Mouse (Mus musculus) T-cell, adult 2 months (primary cell): ENCODE measurements around the gene Dcst1.

Experiments used
- DNase-seq: peaks from one replicate; pipeline ENCODE4 v3.0.0; 2022; ENCODE audit warnings: low spot score

Gene Dcst1

DNA sequence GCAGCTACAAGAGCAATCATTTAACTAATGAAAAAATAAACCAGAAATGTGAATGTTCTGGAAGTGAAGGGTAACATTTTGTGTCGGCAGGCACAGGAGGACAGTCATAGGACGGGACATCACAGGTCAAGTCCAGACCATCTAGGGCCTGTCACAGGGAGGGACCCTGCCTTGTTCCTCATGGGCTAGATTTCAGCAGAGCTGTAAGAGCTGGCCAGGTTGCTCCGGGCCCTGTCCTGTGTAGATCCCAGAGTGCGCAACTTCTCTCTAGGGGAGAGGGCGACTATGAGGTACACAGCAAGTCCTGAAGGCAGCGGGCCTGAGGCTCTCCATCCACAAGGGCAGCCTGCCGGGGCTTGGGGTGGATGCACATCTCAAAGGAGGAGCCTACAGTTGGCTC, 3.4 kb downstream of the Dcst1 start, which contains the start of gene Dcst2:
Gene Dcst2 (plus strand): TSS at position 301 of the 400 bp plus-strand sequence.
- no peak for DNase-seq

DNA sequence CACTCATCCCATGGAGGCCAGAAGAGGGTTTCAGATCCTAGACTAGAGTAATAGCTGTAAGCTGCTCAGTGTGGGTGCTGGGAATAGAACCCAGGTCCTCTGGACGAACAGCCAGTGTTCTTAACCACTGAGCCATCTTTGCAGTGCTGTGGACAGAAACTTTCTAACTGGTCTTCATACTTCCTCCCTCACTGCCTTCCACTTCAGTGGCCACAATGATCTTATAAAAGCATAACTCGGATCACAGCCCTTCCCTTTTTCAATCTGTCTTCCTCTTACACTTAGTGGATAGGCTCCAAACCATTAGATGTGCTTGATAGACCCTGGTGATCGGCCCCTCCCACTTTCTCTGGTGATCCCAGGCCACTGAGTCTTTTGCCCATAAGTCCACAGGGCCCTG, 4.8 kb downstream of the Dcst1 start:
- no peak for DNase-seq

DNA sequence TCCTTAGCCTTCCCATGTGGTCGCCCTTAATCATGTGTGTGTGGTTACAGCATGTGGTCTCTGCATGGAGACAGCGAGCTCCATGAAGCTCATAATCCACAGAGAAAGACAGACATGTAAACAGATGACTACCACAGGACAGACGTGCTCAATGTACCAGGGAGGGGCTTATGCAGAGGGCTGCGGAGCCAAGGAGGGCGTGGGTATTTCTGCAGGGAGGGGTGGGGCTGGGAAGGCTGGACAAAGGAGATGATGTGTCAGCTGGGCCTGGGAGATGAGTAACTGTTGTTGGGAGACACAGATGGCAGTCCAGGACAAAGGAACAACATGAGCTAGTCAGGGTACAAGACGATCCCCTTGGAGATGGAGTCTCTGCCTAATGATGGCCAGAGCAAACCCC, 5.4 kb downstream of the Dcst1 start:
- DNase-seq = no peak

DNA sequence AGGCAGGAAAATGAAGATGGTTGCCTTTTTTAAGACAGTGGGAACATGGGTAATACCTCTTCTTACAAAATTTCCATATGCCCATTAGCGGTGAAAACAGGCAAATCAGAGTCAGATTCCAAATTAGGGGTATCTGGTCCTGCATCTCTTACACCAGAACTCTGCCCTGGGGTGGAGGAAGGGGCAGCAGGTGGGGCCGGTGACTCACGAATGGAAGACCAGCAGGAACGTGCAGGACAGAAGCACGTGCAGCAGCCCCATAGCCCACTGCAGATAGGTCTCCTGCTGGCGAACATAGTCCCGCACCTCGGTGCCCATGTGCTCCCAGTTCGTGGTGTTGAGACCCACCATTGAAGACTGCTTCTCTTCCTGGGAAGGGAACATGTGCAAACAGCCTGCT, 9.0 kb downstream of the Dcst1 start:
- DNase-seq = no peak

DNA sequence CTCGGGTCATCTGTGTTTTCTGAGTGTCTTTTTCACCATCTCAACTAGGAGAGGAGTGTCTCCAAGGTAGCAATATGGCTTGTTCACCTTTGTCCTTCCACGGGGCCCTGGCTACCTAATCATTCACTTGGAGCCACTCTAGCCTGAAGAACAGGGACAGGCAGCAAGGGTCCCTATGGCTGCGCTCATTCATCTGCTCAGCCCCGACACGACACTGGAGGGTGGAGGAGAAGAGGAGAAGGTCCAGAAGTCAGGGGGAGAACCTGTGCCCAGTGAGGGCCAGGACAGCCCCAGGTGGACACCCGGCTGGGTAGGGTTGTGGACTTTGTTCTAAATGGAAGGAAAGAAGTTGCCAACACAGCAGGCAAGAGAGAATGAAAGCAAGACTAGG, 9.5 kb downstream of the Dcst1 start:
- no peak for DNase-seq

DNA sequence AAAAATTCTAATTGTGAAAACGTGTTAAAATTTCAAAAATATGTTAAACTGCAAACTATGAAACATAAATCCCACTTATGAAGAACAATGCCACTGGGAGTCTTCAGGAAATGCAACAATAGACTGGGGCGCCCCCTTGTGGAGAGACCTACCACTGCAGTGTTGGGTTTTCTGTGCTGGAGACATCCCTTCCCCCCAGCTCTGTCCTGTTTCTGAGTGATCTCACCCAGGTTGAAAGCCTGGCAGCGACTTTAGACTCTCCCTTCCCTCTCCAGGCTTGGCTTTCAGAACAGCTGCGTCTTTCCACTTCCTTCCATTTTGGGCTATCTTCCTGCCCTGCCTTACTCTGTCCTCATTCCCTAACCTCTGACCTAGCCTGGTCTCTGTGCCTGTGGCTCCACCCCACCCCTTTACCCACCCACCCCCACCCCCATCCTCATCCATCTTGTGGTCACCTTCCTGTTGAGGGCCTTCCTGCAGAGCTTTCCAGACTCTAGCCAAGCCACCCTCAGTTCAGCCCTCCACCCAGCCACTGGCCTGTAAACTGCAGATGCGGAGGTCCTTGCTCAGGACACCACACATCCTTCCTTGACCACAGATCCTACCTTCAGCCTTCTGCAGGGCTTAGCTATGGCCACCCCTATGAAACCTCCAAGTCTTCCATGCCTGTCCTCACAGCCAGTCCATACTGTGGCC, 10.1 kb downstream of the Dcst1 start:
- peak; percentile 82 for DNase-seq

DNA sequence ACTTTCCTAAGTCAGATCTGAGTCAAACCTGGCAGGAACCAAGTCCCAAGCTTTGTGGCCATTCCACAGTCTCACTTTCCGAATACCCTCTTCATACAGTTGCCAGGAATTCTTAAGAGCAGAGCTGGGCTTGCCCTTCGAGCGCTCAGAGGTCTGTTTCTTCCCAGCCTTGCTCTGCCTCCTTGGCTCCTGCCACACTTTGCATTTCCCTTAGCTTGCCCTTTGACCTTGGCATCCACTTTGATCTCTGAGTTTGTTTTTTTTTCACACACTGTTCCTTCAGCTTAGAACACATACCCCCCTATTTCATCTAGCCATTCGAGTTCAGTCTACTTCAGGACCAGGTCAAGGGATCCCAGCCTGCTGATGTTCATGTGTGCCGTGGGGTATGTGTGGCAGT, 13.8 kb downstream of the Dcst1 start:
- no peak for DNase-seq

DNA sequence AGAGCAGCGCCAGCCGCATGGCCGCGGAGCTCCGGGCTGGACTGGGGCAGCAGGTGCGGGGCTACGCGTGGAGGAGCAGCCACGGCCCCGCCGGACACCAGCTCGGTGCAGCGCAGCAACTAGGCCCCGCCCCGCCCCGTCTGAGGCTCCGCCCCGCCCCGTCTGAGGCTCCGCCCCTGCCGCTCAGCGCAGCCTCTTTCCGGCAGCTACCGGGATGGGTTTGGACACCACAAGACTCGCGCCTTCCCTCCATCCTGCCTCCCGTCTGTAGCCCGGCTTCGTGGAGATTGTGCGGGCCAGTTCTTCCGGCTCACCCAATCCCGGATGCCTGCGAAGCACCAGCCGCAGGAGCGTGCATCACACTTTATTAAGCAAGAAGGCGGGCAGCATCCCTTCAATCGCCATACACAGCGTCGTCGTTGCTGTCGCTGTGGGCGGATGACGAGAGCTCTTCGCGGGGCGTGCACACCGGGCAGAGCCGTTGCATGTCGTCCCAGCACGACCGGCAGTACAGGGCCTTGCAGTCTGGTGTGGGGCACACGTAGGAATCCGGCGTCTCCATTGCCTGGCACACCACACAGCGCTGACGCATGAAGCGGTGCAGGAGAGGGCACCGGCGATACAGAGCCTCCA, 15.1 kb downstream of the Dcst1 start, which contains the start of gene Adam15:
Gene Adam15 (minus strand): TSS at position 128 of the 633 bp plus-strand sequence.
- peak; percentile 85 for DNase-seq

DNA sequence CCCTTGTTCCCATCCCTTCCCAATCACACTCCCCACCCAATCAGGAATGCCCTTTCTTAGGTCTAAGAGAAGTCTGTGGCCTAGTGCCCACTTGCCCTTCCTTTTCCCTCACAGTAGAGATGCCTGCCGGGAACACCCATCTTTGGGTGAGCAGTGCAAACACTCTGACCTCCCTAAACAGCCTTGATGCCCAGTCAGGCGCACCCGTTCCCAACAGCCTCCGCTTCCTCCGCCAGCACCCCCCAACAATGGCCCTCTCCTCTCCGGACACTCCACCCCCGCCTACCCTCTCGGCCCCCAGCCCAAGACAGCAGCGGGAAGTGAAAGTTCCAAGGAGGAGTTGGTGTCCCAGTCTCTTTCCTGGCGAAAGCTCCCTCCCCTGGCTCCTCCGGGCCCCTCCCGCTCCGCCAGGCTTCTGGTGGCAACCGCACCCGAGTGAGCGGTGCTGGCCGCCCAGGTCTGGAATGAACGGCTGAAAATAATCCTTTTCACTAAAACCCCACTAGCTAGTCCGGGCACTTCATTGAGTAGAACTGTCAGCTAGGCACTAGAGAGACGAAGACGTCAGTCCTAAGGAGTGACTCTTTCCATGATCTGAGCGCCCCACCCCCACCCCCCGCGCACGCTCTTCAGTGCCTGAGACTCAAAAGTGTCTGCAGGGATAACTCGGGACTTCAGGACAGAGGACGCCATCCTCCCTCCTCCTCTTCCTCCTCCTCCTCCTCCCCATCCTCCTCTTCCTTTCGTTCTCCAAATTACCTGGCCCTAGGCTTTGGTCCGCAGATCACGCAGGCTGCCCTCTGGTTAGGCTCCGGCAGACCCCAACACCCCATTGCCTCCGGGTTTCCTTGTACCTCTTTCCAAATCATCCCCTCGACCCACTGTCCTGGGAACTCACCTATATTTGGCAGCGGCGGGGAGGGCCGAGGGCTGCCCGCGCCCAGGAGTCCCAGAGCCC, 15.9 kb downstream of the Dcst1 start:
- DNase-seq = no peak

DNA sequence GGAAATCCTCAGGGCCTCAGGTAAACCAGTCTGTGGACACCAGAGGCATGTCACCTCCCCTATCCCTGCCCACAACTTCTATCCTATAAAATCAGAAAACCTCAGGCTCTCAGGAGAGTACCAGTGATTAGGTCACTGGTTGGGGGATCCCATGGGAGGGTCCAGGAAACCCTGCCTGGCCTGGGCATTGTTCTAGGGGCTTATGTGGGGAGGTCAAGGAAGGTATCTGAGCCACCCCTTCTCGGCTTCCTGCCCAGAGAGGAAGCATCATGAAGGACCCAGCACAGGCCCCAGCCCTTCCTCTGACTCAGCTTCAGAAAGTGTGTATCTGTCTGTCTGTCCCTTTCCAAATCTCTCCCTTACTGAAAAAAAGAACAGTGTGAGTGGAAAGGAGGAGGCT, 17.1 kb downstream of the Dcst1 start:
- no peak for DNase-seq

DNA sequence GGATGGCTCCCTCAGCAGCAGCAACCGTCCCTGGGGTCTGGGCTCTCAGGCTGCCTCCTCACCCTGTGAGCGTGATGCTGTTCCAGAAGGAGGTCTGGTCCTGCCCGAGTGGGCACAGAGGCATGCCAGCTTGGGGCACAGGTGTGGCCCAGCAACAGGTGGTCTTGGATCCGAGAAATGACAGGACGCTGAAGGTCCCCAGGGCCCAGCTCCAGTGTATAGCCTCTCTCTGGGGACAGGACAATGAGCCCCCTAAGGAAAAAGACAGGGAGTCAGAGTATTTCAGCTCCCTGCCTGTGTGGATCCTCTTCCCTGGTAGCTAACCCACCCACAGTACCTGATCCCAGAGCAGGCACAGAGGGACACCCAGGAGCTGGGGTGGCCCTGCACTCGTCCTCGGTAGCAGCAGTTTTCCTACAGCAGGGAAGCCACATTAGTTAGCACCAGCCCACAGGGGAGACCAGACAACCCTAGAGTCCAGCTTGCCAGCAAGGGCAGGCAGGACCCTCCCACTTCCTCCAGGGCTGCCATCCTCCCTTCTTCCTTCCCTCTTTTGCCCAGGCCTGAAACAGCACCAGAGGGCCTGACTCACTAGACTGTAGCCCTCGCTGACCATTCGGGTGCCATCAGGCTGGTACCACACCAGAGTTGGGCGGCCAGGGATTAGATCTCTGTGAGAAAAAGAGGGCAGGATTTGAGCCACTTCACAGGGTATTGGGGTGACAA, 18.1 kb downstream of the Dcst1 start:
- no peak for DNase-seq

DNA sequence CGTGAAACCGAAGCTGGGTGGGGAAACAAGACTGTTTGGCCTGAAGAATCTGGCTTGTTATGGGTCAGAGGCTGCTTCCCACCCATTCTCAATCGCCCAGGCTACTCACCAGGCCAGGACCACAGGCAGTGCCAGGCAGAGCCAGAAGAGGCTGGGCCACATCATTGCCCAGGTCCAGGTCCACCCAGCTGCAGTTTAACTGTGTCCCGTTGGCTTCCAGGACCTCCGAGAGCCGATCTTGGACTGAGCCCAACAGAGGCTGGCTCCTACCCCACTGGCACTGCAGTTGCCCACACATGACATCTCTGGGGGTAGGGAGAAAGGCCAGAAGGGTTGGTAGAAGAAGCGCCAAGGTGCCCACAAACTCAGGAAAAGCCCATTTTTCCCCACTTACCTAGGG, 21.8 kb downstream of the Dcst1 start:
- no peak for DNase-seq

DNA sequence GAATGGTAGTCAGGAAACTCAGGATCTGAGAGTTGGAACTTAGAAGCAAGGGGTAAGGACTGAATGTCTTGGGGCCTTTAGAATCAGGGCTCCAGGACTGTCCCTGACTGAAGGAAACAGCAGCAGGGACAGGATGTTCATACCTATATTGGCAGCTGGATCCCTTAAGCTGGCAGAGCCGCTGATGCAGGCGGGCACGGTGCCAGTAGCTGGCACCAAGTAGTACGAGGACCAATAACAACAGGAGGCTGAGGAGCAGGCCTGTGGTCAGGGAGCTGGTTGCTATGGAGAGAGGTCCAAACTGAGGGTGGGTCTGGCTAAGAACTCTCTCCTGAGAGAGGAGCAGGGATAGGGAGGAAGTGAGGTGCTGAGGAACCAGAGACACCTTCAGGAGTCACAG, 23.3 kb downstream of the Dcst1 start:
- no peak for DNase-seq

DNA sequence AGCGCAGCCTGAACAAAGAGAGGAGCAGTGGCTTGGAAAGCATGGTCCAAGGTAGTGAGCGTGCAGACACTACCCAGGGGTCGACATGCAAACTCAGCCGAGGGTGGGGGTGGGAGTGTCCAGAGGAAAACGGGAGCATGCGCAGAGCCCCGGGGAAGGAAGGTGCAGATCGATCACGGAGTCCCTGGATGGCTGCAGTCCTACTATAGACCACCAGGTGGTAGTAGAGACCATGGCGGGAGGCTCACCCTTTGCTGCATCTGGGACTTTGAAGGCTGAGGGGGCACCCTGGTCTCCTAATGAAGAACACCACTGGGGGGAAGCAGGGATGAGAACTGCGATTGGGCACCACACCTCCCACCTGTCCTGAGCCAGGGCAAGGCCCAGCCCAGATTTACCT, 24.6 kb downstream of the Dcst1 start:
- peak; percentile 70 for DNase-seq

DNA sequence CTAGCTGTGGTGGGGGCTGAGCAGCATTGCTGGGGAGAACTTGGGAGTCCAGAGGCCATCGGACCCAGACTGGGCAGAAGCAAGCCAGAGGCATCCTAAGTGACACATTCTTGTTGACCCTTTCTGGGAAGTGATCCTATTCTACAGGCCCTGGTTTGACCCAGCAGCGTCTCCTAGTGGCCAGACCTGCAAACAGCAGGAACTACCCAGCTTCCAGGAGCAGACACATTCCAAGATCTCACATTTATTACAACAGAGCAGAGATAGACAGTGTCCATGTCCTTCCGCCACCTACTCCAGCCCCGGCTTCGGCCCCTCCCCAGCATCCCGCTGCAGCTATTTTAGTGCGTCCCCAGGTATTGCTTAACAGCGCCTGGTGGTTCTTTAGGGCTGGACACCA, 25.6 kb downstream of the Dcst1 start:
- DNase-seq = peak; percentile 44

DNA sequence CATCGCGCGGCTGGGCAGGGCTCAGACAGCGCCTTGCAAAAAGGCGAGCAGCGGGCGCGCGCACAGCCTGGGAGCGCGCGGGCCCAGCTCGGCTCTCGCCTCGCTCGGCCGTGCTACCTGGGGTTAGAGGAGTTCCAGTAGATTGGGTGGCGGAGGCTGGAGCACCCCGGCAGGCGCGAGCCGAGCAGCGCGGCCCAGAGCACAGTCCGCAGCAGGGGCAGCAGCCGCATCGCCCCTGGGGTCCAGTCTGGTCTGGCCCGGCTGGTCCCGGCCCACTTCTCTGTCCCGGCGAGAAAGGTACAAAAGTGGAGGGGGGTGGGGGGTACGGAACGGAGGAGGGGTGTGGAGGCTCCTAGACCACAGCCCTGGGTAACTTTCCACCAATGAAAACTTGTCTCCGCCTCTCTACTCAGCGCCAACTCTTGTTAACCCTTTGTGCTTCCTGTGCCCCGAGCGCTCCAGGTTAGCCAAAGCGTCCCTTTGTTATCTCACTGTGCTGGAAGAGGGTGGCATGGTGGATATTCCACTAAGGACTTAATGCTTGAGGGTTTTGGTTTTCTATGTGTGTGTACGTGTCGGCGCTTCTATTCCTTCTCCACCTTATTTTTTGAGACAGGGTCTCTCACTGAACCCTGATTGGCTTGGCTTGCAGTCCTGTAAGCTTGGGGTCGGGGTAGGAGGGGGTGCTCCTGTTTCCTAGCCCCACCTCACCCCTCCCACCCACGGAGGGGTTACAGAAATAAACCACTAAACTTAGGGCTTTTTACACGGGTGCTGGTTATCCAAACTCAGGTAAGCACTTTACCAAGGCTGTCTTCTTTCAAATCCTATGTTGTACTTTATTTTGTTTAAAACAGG, 27.1 kb downstream of the Dcst1 start, which contains the start of gene Efna4:
Gene Efna4 (minus strand): TSS at position 308 of the 858 bp plus-strand sequence.
- DNase-seq = peak; percentile 45

DNA sequence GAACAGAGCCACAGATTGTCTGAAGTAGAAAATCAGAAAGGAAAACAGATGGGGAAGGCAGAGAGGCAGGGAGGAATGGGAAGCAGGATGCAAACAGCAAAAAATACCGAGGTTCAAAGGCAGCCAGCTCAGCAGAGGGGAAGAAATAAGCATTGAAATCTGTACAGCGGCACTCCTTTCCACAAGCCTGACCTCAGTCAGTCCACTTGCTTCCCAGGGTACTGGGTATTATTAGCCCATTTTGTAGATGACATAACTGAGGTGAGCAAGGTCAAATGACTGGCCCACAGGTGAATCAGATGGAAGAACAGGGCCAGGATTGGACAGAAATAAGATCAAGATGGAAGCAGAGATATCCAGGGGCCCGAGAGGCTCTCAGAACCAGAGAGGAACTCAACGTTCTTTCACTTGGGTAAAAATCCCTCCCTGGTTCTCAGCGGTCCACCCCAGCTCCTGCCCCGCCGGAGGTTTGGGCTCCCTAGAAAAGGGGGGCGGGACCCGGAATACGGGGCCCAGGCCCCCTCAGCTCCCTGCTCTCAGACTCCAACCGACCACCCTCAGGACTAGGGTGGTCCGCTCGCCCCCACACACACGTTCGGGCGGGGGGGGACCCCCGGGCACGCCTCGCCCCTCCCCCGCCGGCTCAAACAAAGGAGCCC, 27.9 kb downstream of the Dcst1 start:
- no peak for DNase-seq

DNA sequence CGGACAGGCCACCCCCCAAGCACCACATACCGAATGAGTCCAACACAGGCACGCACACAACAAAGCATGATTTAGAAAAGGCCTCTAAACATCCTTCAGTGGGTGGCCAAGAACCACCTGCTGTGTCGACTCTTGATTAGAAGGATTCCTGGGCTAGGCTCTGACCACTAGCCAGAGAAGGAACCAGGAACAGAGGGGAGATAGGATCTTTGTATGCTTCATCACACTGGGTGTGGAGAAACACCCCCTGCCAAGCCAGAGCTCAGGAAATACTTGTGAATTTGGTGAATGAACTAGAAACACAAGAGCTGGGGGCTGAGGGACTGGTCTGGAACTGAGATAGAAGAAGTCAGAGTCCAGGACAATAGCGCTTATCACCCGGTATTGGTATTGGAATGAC, 28.5 kb downstream of the Dcst1 start:
- no peak for DNase-seq

DNA sequence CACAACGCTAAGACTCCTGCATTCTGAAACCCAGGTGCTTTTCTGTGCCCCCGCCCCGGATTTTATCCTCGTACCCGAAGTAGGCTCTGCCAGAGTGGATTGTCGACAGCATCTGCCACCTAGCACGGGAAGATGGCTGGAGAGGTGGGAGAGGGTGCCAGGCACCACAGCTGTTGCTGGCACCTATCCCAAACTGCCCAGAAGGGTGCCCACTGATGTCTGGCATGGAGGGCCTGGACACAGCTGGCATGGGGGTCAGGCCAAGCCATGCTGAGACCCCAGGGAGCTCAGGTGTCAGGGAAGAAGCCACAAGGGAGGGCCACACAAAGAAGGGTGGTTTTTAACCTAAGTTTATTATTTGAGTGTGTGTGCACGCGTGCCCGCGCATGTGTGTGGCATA, 32.0 kb downstream of the Dcst1 start:
- no peak for DNase-seq

DNA sequence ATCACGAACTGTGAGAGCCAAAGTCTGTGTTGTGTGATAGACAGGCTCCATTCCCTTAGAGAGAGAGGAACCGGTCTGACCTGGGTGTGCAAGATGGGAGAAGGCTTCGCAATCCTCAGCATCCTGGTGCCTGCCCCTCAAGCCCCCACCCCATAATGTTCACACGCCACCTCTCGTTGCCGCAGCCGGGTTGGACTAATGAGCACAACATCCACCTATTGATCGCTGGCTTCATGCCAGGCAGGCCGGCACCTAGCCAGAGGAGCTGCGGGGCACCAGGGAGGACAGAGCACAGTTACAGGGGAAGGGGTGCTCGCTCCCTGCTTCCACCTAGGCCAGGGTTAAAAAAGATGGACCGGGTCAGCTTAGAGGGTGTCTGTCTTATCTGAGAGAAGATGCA, 32.6 kb downstream of the Dcst1 start:
- no peak for DNase-seq
